Mouse (Mus musculus): ENCODE data around the gene Orc4. TPM values are rescaled to one million over a fixed set of nuclear protein-coding genes. Genes with fewer than 3 reads are reported as not detected.

The Orc4 gene
- polyA plus RNA-seq (2012; rRNA removed), result 66.4 and 83.1 TPM in 2 replicates

DNA sequence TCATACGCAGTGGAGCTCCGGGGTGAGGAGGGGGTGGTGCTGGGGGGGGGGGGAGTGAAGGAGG lies at the start of gene Orc4:
Gene Orc4, minus strand, starts transcription at position 26 of the 64 bp plus-strand sequence.

GRCm38 (mm10) chr2:48948841-48949584 lies 1.1 kb downstream of the Orc4 start, which contains the start of gene Mbd5:
Mbd5 (plus strand) TSS chr2:48949508.

Other genes starting within 250 kb of the Orc4 start
- 34.2 and 37.1 TPM in 2 replicates for gene Acvr2a, start 136.2 kb downstream of the Orc4 start, polyA plus RNA-seq (2012; rRNA removed)
- 20.6 and 21.6 TPM in 2 replicates for gene Mbd5, start 769 bp downstream of the Orc4 start, polyA plus RNA-seq (2012; rRNA removed)

All from central nervous system, embryonic 14 days (tissue).